Mouse (Mus musculus): Measurements from ENCODE around the gene Ifih1.
A peak's percentile ranks its signal among the peaks of the same experiment; 100 is the strongest.

Gene Ifih1

GRCm38 (mm10) chr2:62646014-62646645 is at the start of gene Ifih1:
TSS of gene Ifih1 (minus strand) at chr2:62646255.
- DNase-seq (ENCODE audit: low read depth, low spot score), result no peak

- DNase-seq (ENCODE audit: low read depth, low spot score), result no peak
Measured at GRCm38 (mm10) chr2:62685934-62686333, 39.9 kb upstream of the Ifih1 start.

GRCm38 (mm10) chr2:62684989-62685595 is 39.0 kb upstream of the Ifih1 start:
- no peak for DNase-seq (ENCODE audit: low read depth, low spot score)

DNA sequence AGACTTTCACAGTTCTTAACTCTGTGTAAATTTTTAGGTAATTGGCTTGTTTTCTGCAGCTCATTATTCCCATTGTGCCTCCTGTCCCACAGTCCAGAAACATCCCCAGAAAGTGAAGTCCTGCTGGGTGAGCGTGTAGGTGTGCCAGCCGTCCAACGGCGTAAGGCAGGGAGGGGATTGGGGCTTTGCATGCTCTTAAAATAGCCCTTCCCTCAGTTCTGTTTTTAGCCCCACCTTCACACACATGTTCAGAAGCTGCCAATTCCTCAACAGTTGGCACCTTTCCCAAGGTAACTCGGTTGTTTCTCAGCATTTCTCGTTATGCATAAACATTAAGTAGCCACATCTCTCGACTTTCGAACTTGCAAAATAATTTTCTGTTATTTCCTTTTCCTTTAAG is 35.6 kb upstream of the Ifih1 start:
- DNase-seq (ENCODE audit: low read depth, low spot score), result no peak

GRCm38 (mm10) chr2:62672788-62673187 is 26.7 kb upstream of the Ifih1 start:
- DNase-seq (ENCODE audit: low read depth, low spot score), result no peak

GRCm38 (mm10) chr2:62670767-62671166 is 24.7 kb upstream of the Ifih1 start:
- DNase-seq (ENCODE audit: low read depth, low spot score), result no peak

- no peak for DNase-seq (ENCODE audit: low read depth, low spot score)
Measured at GRCm38 (mm10) chr2:62670301-62670700, 24.2 kb upstream of the Ifih1 start.

DNA sequence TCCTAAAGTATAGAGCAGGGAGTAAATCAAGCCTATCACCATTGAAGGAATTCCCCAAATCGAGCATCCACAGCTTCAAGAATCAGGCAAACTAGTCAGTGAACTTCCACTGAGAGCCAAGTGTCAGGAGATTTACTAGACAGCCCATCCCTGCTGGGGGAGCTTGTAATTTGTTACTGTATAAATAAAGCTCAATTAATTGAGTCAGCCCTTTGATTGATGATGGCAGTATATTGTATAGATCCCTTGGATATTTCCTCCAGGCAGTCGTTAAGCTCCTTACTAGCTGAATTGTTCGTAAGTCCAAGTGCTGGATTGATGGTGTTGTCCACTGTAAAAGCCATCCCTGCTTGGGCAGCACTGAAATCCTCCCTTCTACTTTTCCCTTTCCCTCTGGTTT is 23.8 kb upstream of the Ifih1 start:
- DNase-seq (ENCODE audit: low read depth, low spot score), result no peak

DNA sequence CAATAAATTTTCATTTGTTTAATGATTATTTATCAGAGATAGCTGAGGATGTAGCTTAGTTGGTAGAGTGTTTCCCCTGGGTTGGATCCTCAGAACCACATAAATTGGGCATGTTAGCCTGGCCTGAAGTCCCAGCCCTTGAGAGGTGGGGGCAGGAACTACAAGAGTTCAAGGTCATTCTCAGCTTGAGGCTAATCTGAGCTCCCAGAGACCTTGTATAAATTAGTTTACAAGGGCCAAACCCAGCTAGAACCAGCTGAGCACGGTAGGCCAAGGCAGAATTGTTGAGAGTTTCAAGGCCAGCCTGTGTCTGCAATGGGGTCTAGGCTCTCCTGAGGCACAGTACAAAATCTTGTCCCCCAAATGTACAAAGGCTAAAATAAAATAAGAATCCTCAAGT is 19.5 kb upstream of the Ifih1 start:
- DNase-seq (ENCODE audit: low read depth, low spot score), result no peak

DNA sequence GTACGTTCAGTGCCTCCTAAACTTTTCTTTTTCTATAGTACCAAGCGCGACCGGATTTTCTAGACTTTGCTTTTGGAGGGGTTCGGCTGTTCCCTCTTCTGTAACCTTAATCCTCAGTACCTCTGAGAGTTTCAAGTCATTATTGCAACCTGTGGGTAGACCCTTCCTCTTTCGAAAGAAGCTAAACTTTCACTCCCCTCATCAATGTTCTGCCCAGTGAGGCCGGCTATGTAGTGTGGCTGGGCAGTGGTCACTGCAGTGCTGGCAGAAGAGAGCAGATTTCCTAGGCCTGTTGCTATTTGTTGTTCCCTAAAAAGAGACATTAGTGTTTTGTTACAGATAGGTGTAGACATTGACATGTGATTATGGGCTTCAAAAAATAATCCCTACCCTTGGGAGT is 18.8 kb upstream of the Ifih1 start:
- DNase-seq (ENCODE audit: low read depth, low spot score), result no peak

GRCm38 (mm10) chr2:62664135-62664670 is 18.1 kb upstream of the Ifih1 start, which contains the start of gene Gca:
TSS of gene Gca (plus strand) at chr2:62664285.
- DNase-seq (ENCODE audit: low read depth, low spot score), result peak; percentile 68

DNA sequence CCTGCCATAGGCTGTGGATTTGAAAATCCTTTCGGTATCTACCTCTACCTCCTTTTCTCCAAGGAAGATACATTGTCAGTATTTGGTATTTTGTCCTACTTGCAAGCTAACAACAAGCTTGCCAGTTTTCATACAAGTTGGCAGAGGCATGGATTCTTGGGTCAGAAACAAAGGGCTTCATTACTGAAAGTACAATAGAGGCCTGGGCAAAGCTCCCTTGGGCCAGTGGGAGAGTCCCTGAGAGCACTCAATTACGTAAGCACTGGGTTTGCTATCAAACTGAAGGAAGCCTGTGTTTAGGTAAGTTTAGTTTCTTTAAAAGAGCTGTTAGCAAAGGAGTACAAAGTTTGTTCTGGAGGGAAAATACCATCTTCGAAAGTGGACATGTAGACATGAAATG is 16.5 kb upstream of the Ifih1 start:
- DNase-seq (ENCODE audit: low read depth, low spot score), result no peak

DNA sequence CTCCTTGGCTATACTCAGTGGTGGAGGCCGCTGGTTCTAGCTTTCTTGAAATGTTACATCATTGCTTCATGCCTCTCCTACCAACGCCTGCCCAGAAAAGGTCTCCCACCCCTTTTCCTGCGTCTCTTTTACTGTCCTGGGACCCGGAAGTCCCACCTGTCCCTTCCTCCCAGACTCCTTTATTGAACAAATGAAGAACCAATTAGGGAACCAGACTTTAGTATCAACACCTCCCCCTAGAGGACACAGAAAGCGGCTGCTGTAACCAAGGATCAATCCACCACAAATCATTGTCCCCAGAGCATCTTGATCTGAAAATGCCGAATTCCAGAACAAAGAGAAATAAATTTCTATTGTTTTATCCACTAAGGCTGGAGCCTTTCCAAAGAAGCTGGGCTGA is 14.5 kb upstream of the Ifih1 start:
- DNase-seq (ENCODE audit: low read depth, low spot score), result no peak

GRCm38 (mm10) chr2:62656072-62656471 is 10.0 kb upstream of the Ifih1 start:
- DNase-seq (ENCODE audit: low read depth, low spot score), result no peak

DNA sequence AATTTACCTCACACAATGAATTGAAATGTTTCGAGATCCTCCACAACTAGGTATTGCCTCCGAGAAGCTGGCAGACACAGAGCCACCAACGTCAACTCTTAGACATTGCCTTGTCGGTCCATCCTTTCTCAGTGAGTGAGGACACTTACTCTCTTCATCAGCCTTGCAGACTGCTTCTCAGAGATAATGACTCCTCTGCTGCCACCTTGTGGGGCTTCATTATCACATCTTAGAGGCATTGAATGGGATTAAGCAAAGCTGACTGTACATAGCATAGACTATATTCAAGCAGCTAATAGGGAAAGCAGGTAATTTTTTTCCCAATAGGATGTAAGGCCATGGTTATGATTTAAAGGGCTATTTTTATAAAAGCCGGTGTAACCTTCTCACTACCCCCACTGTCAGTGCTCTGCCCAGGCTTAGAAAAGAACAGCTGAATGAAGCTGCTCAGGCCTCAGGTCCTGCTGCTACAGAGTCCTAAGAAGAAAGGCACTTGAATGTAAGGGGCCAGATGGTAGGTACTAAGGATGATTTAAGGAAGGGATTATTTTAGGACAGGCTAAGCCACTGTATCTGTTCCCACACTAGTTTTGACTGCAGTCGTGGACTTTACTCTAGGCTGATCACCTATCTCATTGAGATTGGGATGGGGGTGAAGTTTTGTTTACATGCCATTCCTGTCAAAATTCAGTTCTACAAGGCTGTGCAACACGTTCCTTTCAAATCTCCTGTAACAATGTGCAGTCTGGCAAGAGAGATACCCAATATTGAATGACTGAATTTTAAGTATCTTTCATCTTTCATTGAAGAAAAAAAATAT is 8.7 kb upstream of the Ifih1 start:
- DNase-seq (ENCODE audit: low read depth, low spot score), result no peak

DNA sequence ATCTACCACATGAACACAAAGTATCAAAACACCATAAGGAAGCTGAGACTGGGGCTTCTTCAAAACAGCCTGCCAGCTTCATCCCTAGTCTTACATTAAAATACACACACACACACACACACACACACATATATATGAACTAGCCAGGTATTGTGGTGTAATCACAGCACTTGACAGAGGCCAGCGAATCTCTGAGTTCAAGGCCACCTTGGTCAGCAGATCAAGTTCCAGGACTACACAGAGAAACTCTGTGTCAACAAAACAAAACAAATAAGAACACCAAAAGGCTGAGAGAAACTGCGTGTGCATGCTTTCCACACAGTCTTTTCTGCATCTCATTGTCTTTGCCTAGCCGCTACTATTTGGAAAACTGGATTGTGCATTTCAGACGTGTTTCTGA is 6.4 kb upstream of the Ifih1 start:
- DNase-seq (ENCODE audit: low read depth, low spot score), result no peak

DNA sequence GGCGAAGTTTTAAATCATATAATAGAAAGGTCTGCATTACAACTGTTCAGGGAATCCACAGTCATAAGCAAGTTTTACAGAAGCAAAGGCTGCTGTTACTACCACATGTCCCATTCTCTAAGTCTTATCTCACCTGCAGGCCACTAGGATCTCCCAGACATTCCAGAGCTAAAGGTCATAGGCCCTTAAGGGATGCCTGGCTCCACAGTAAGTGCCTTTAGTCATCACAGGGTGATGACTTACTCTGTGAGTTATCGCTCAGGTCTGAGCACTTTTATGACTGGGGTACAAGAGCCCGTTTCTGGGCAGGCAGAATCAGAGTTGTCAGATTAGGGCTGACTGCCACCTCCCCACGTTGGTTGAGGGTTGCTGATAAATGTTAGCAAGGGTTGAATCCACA is 5.8 kb upstream of the Ifih1 start:
- no peak for DNase-seq (ENCODE audit: low read depth, low spot score)

DNA sequence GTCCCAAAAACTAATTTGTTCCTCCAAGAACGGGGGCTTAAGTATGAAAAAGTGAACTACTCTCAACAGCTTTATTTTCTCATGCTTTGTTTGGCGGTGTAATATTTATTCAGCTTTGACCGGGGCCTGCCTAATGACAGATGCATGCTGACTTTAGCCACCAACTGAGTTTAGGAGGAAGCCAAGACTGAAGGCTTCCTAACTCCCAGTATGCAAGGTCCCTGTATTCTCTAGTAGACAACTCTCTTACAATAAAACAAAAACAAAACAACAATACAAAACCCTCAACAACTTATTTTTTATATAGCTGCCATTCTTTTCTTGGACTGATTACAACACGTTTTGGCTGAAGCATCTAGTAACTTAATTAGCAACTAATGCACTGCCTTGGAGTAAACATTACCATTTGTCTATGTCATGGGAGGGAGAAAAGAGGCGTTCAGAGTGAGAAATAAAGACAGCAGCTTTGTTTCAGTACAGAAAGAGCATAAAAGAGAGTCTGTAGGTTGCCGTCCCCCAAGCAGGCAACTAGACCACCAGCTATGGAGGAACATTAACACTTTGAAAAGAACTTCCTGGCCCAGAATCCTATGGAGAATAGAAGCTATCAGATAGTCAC is 725 bp upstream of the Ifih1 start:
- no peak for DNase-seq (ENCODE audit: low read depth, low spot score)

DNA sequence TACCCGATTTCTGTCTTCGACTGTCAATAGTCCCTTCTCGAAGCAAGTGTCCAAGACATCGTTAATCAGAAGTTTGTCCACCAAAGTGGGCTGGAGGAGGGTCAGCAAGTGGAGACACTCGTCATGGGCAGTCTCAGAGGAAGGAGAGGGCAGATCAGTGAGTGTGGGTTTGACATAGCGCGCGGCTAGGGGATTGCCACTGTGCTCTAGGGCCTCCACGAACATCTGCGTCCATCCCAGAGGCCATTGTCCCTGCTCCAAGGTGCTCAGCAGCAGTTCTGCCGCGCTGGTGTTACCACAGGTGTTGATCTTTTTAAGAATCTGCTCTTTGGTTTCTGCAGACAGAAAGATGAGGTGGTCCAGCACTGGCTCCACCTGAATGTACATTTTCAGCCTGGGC is 580 bp downstream of the Ifih1 start:
- DNase-seq (ENCODE audit: low read depth, low spot score), result no peak

- no peak for DNase-seq (ENCODE audit: low read depth, low spot score)
Measured at GRCm38 (mm10) chr2:62644891-62645290, 1.2 kb downstream of the Ifih1 start.

GRCm38 (mm10) chr2:62643405-62644305 is 2.4 kb downstream of the Ifih1 start:
- no peak for DNase-seq (ENCODE audit: low read depth, low spot score)
